Mouse (Mus musculus) cerebellum, adult 9-11 months (tissue): ENCODE data around the gene Cd79b.
A peak's percentile ranks its signal among the peaks of the same experiment; 100 is the strongest.
"Not testable (repeated sequence)": the region's sequence is repeated elsewhere in the genome, so short reads cannot be mapped to it uniquely, and the experiment has no call there.

ENCODE experiments used
- DNase-seq: peaks from one replicate; pipeline ENCODE4 v3.0.0; 2022

Gene Cd79b

DNA sequence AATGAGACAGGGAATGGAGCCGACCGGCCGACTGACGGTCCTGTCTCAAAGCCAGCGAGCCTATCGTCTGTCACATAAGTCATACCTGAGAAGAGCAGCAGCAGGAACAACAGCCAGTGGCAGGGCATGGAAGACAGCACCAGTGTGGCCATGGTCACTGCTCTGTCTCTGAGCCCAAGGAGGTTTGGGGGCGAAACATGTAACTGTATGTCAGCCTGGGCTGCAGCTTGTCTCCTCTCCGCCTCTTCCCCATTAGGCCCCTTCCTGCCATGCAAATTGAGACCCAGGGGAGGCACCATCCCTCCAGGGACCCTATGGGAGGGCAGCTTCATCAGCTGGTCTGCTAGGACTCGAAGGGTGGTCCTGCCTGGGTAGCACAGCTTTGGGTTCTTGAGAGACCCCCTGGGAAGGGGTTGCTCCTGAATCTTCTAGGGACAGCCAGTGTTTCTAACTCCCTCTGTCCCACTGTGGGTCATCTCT lies at the start of gene Cd79b:
Gene Cd79b, minus strand, starts transcription at position 430 of the 480 bp plus-strand sequence.
- DNase-seq, result no peak

GRCm38 (mm10) chr11:106359350-106359749 lies 44.8 kb upstream of the Cd79b start:
- no peak for DNase-seq

GRCm38 (mm10) chr11:106355382-106356128 lies 41.0 kb upstream of the Cd79b start:
- DNase-seq, result peak; percentile 79

GRCm38 (mm10) chr11:106354181-106354580 lies 39.6 kb upstream of the Cd79b start:
- DNase-seq, result no peak

- DNase-seq, result no peak
Observed at GRCm38 (mm10) chr11:106353188-106353587, 38.6 kb upstream of the Cd79b start, which contains the start of gene Scn4a. TSS of gene Scn4a (minus strand) at chr11:106353288.

GRCm38 (mm10) chr11:106351941-106352340 lies 37.4 kb upstream of the Cd79b start:
- no peak for DNase-seq

DNA sequence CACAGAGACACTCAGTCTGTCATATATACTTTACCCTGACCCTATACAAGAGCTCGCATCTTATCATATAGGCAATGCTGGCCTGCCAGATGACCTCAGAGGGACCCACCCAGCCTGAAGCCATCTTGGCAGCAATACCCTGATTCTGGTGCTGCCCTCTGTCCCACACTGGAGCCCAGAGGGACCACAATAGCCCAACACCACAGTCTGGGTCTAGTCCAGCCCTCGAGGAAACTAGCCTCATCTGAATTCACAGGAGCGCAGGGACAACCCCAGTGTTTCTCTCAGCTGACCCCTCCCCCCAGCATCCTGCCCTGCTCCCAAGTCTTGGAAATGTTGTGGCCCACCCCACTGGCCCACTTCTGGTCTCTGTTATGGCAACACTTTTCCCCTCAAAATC lies 36.7 kb upstream of the Cd79b start:
- DNase-seq, result no peak

DNA sequence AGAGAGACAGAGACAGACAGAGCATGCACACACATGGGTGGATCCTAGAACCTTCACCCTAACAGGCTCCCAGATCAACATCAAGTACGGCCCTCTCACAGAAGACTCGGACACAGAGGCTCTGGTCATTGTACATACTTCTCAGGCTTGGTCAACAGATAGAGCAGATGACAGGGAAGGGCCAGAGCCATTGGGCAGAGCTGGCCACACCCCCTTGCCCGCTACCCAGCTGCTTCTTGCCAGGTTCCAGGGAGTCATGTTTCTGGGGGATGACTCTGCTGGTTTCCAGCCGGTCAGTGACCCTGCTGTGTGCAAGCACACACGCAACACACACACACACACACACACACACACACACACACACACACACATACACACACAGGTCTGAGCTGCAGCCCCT lies 36.3 kb upstream of the Cd79b start:
- DNase-seq, result no peak

- DNase-seq, result no peak
Observed at GRCm38 (mm10) chr11:106349772-106350171, 35.2 kb upstream of the Cd79b start.

GRCm38 (mm10) chr11:106344910-106345309 lies 30.3 kb upstream of the Cd79b start:
- DNase-seq, result no peak

GRCm38 (mm10) chr11:106340990-106341520 lies 26.5 kb upstream of the Cd79b start:
- DNase-seq, result no peak

DNA sequence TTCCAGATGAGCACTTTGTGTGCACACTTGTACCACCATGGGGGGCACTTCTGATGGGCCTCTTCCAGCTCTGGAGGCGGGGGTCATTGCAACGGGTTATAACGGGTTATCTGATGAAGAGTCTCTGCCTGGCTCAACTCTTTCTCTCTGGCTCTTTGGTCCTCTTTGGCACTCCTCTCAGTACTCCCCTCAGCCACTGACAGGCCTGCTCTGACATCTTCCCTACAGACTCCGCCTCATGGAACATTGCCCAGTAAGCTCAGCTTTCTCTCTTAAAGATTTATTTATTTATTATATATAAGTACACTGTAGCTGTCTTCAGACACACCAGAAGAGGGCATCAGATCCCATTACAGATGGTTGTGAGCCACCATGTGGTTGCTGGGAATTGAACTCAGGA lies 24.8 kb upstream of the Cd79b start:
- not testable (repeated sequence) for DNase-seq

GRCm38 (mm10) chr11:106338870-106339269 lies 24.3 kb upstream of the Cd79b start:
- DNase-seq, result no peak

DNA sequence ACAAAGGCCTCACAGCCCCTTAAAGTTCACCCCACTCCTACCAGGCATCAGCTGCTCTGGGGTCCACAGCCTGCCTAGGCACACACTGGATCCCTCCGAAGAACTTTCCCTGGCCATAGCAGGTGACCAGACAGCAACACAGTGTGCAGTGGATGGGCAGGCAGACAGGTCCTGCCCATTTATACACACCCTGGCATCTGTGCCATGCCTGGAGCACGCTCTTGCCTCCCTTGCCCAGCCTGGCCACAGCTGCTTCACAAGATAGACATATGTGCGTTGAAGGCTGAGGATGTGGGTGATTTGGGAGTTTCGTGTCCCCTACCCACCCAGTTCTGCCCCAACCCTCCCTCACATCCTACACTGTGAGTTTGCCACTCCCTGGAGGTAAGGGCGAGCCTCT lies 23.5 kb upstream of the Cd79b start:
- DNase-seq, result no peak

DNA sequence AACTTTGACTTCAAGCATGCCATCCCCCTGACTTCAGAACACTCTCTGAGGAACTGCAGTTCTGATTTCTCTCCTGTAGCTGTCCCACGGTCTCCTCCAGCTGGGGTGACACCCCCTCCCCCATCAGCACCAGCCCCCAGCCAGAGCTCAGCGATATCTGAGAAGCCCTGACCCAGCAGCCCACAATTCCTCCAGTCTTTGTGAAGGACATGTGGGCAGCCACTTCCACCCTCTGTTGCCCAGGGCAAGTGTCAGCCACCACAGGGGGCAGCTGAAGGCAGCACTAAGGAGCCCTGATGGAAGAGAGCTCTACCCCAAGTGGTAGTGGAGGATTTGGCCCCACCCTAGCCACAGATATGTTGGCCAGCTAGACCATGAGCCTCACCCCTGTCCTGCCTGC lies 19.5 kb upstream of the Cd79b start:
- no peak for DNase-seq

DNA sequence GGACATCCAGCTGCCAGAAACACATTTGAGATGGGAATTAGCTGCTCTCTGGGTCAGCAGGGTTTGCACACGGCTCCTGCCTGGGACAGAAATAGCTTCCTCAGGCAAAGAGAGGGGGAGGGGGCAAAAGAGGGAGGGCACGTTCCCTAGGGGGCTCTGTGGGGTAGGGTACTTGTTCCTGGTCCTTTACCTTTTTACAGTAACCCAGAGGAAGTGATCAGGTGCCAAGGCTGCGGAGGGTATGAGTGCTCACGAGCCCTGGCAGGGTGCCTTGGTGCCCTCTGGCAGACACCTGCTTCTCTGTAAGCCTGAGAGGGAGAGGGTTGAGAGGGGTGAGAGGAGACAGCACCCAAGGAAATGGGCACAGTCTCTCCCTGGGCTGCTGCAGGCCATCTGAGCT lies 17.9 kb upstream of the Cd79b start:
- DNase-seq, result peak; percentile 30

- DNase-seq, result peak; percentile 45
Observed at GRCm38 (mm10) chr11:106329682-106330081, 15.1 kb upstream of the Cd79b start.

- DNase-seq, result no peak
Observed at GRCm38 (mm10) chr11:106329128-106329527, 14.6 kb upstream of the Cd79b start.

DNA sequence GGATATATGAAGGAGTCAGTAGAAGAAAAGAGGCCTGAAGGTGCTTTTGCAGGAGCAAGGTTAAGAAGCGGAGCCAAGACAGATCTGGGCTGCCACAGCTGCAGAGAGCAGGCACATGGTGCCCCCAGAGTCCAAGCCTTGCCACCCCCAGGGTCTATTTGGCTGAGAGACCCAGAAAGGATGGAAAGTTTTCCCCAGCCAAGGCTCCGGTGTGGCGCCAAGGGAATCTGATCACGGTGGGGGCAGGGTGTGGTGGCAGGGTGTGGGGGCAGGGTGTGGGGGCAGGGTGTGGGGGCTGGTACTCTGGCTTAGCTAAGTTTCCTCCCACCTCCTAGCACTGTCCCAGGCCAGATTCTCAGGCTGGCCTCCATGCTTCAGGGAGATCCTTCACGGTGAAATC lies 14.0 kb upstream of the Cd79b start:
- DNase-seq, result no peak

DNA sequence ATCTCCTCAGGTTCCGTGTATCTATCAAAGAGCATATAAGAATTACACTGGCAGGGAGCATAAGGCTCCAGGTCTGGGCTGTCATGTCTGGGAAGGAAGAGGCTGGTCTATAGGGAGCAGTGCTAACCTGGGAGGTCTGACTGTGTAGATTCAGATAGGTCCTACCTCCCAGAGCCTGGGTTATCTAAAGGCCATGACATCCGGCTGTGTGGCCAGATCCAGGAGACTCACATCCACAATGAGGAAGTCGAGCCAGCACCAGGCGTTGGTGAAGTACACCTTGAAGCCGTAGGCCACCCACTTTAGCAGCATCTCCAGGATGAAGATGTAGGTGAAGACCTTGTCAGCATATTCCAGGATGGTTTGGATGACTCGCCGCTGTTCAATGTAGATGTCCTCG lies 11.9 kb upstream of the Cd79b start:
- DNase-seq, result no peak

DNA sequence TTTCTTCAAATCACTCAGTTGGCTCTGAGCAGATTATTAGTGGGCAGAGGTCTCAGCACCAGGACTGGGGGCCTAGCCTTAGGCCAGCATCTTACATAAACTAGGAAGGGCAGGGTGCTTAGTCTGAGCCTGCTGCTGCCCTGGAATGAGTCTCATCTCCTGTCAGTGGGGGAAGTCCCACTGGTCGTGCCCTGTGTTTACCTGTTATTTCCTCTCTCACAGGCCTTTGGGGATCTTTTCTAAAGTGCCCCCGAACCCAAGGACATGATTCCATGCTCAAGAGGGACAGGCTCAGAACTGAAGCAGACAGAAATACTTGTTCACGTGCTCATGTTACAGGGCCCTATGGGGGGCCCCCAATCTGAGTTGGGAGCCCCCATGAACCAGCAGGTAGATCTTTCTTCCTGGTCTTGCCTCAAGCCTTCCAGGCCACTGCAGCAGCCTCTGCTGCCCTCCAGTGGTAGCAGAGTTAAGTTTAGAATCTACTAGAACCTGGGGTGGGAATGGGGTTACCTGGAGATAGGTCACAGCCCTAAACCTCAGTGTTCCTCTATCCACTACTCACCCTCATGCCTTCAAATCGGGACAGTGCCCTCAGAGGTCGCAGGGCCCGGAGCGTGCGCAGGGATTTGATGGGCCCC lies 11.1 kb upstream of the Cd79b start:
- DNase-seq, result peak; percentile 56

DNA sequence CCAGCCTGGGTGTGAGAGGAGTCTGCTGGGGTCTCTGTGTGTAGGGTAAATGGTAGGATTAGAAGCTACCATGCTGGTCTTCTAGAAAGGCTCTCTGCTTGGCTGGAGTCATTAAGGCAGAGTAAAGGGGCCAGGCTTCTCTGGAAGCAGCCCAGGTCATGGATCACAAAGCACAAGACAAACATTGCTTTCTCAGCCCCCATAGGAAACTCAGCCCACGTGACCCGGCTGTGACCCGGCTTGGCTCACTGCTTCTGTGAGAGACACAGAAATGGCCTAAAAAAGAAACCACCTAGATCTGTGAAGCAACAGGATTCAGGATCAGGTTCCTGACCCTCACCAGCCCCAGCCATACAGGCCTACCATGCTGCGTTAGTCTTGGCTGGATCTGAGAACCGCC lies 10.3 kb upstream of the Cd79b start:
- no peak for DNase-seq

DNA sequence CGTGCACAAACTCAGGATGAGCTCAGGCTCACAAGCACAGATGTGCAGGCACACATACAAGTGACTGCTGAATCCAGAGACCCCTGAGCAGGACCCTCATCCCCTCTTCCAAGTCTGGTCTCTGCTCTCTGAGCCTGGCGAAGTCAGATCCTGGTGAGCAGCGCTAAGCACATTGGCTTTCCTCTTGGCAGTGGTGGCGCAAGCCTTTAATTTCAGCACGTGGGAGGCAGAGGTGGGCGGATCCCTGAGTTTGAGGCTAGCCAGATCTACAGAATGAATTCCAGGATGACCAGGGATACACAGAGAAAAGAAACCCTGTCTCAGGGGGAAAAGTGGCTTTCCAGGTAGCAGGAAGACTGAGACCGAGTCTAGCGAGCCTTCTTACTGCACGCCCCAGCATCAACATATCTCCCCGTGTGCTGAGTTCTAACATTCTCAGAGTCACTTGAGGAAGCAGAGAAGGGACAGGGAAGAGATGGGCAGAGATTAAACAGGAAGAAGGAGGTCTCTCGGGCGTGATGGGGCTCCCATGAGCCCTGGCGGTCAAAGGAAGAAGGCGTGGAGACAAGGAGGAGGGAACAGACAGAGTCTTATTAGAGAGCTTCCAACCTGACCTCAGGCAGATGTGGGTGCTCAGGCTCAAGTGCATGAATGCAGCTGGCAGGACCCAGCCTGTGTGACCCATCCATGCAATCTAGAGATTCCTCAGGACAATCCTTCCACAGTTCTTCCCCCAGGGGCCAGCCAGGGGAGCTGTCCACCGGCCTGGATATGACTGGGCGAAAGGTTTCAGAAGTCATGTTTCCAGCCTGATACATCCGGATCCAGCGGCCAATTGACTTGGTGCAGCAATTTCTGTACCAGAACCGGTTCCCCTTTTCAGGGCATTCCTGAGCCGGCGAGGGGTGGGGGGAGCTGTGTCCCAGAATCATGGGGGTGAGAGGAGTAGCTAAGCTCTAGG lies 4.1 kb upstream of the Cd79b start:
- no peak for DNase-seq
